Mouse (Mus musculus) thymus, adult 2 months (tissue): ENCODE measurements around the gene Zpbp2.

ENCODE experiments used
- CTCF ChIP-seq: fragments of 200-500 bp; IDR thresholded peaks from 2 replicates; pipeline ENCODE4 v1.5.1; 2012; ENCODE audit warnings: mild to moderate bottlenecking, control low read depth, low read length, moderate library complexity, borderline replicate concordance; ENCODE audit not compliant: control insufficient read depth, poor library complexity, insufficient read depth; ENCODE audit errors: extremely low read depth
- POLR2A ChIP-seq: fragments of 200-500 bp; IDR thresholded peaks from 2 replicates; pipeline ENCODE4 v1.6.1; 2012; ENCODE audit warnings: mild to moderate bottlenecking, low read length, control low read depth, moderate library complexity; ENCODE audit not compliant: control insufficient read depth, poor library complexity, insufficient read depth; ENCODE audit errors: extremely low read depth

DNA sequence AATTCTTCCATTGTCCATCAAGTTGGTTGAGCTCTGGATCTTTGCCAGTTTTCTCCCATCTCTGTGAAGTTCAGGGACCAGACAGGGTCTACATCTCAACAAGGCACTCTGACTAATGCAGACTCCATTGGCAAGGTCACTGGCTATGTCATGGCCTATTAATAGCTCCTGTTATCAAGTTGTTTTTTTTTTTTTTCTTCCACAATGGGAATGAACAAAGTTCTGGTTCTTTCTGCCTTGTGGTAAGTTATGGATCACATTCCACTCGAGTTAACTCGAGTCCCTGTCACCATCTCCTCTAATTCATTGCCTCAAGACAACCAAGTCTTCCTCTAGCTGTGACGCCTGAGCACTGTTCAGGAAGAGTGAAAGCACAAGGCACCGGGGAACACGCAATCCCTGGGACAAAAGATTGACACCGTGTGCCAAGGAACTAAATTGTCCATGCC lies 38.0 kb downstream of the Zpbp2 start:
- TF ChIP-seq CTCF = no peak
- TF ChIP-seq POLR2A = no peak
